Mouse (Mus musculus) embryonic fibroblast, embryonic 13.5 days (primary cell): ENCODE results near the gene Mypop. TPM values are rescaled to one million over a fixed set of nuclear protein-coding genes. Genes with fewer than 3 reads are reported as not detected.
A peak's percentile ranks its signal among the peaks of the same experiment; 100 is the strongest.

Experiments used
- H3K27ac ChIP-seq: 2 replicates; pipeline ENCODE4 v1.5.1; 2012; ENCODE audit warnings: low read length, control low read depth, inconsistent platforms; ENCODE audit not compliant: insufficient read depth
- H3K4me1 ChIP-seq: 2 replicates; pipeline ENCODE4 v1.6.1; 2011; ENCODE audit warnings: low read length; ENCODE audit not compliant: control insufficient read depth, insufficient read depth
- H3K4me3 ChIP-seq: 2 replicates; pipeline ENCODE4 v1.5.1; 2011; ENCODE audit warnings: mild to moderate bottlenecking, control low read depth, low read length; ENCODE audit not compliant: insufficient read depth
- CTCF ChIP-seq: IDR thresholded peaks from 2 replicates; pipeline ENCODE4 v1.5.1; 2011; ENCODE audit warnings: mild to moderate bottlenecking, control low read depth, low read length, moderate library complexity, borderline replicate concordance; ENCODE audit not compliant: insufficient read depth
- POLR2A ChIP-seq: IDR thresholded peaks from 2 replicates; pipeline ENCODE4 v1.6.1; 2011; ENCODE audit warnings: low read depth, mild to moderate bottlenecking, control low read depth, low read length, moderate library complexity
- polyA plus RNA-seq: library from polyadenylated mRNA; stranded (reverse); fragments of >200 nt; gene quantifications from 2 replicates; pipeline ENCODE4 v1.2.4, GENCODE M21; 2011; ENCODE audit warnings: low read depth; ENCODE audit not compliant: missing spikeins, insufficient read length

Mypop gene
- polyA plus RNA-seq, 1 experiment: 8.4 TPM

- H3K4me3 ChIP-seq: no peak overlapping the region
- no peak overlapping the region for H3K27ac ChIP-seq
- H3K4me1 ChIP-seq: no peaks in the 10 kb centered on the region
- no peak for TF ChIP-seq CTCF
- no peak for TF ChIP-seq POLR2A
Observed at GRCm38 (mm10) chr7:19014452-19014851, 23.4 kb downstream of the Mypop start.

- Histone ChIP-seq H3K4me3 (no peak overlapping the region), H3K4me1 (no peaks in the 10 kb centered on the region), H3K27ac (no peak overlapping the region)
- TF ChIP-seq CTCF (no peak), POLR2A (no peak)
Observed at GRCm38 (mm10) chr7:19016042-19016441, 25.0 kb downstream of the Mypop start.

DNA sequence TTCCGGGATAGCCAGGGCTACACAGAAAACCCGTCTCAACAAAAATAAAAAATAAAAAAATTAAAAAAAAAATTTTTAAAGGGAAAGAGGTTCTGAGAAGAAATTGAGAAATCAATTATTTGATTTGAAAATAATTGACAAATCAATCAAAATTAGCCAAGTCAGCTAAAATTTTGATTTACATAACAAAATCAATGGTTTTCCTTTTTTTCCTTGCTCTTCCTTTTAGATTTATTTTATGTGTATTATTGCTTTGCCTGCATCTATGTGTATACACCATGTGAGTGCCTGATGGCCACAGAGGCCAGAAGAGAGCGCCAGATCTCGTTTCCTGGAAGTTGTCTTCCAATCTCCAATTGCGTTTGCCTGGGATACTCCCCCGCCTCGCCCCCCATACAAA, 26.9 kb downstream of the Mypop start:
- Histone ChIP-seq H3K27ac (no peak overlapping the region), H3K4me1 (no peaks in the 10 kb centered on the region), H3K4me3 (no peak overlapping the region)
- TF ChIP-seq CTCF (no peak), POLR2A (no peak)

DNA sequence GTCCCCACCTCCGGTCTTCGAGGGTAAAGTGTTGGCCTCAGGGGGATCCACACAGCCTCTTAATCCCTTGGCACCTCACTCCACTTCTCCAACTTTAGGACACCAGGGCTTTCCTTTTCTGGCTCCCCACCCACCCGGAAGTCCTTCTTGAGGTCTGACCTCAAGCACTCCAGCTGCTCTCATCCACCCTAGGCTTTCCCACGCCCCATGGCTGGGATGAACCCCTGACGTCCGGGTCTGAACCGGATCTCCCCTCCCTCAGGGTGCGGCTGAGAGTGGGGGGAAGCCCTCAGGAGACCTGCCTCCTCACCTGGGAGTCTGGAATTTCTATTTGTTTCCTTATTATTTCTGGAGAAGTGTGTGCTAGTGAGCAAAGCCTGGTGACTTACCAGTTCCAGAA, 30.0 kb downstream of the Mypop start:
- no peak overlapping the region for H3K27ac ChIP-seq
- H3K4me3 ChIP-seq: no peak overlapping the region
- no peak for TF ChIP-seq POLR2A
- no peak for TF ChIP-seq CTCF
- peaks cover 4% of the 10 kb centered on the region; the same call in 1 of the 2 replicates for H3K4me1 ChIP-seq

GRCm38 (mm10) chr7:19022189-19022958, 31.3 kb downstream of the Mypop start:
- TF ChIP-seq CTCF (no peak), POLR2A (no peak)
- Histone ChIP-seq H3K27ac (no peak overlapping the region), H3K4me1 (peaks cover 4% of the 10 kb centered on the region; the same call in 1 of the 2 replicates), H3K4me3 (no peak overlapping the region)

DNA sequence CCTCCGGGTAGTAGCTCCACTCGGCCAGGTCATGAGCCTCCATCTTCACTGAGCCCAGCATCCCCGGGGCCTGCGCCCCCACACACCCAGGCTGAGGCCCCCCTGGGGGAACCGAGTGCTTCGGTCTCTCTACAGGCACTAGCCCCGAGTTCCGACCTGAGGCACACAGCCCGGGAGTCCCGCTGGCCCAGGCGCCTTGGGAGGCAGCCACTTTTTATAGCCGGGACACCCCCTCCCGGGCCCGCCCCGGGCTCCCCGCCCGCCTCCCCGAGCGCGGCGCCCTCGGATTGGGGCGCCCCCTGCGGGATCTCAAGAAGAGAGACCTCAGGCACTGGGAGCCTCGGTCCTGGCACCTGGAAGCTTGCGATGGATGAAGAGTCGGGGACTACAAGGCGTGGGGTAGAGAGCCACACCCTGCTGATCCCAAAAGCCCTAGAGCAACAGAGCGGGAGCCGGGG, 32.3 kb downstream of the Mypop start, which contains the start of gene Foxa3:
Gene Foxa3 (minus strand): TSS at position 182 of the 458 bp plus-strand sequence.
- Histone ChIP-seq H3K27ac (no peak within 1 kb of the TSS), H3K4me3 (peak within 1 kb of the TSS; percentile 92), H3K4me1 (peaks cover 7% of the 10 kb centered on the region)
- TF ChIP-seq POLR2A (no peak), CTCF (no peak)

- H3K4me3 ChIP-seq: peak within 1 kb of the TSS; percentile 92
- H3K27ac ChIP-seq: no peak within 1 kb of the TSS
- H3K4me1 ChIP-seq: peaks cover 7% of the 10 kb centered on the region
- no peak for TF ChIP-seq CTCF
- TF ChIP-seq POLR2A: peak; percentile 63
Observed at GRCm38 (mm10) chr7:19024096-19024506, 33.1 kb downstream of the Mypop start, which contains the start of gene Sympk. Gene Sympk (plus strand): TSS chr7:19024377.

GRCm38 (mm10) chr7:19024581-19025255, 33.7 kb downstream of the Mypop start:
- no peak for TF ChIP-seq POLR2A
- TF ChIP-seq CTCF: no peak

DNA sequence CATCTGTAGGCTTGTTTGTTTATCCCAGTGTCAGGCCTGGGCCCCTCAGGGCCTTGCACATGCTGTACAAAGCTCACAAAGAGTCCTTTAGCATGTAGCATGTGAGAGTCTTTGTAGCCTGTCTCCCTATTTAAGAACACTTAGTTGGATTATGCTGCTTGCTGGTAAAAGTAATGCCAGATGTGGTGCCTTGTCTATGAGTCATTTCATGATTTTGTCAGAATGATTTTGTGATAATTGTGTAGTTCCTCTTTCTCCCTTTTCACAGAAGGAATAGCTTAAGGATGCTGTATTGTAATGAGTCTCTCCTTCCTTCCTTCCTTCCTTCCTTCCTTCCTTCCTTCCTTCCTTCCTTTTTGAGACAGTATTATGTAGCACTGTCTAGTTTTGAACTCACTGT, 37.0 kb downstream of the Mypop start:
- H3K4me3 ChIP-seq: no peak overlapping the region
- H3K4me1 ChIP-seq: peaks cover 7% of the 10 kb centered on the region
- TF ChIP-seq CTCF (no peak), POLR2A (no peak)
- no peak overlapping the region for H3K27ac ChIP-seq

More at GRCm38 (mm10) chr7:19024581-19025255, 33.7 kb downstream of the Mypop start:
- Histone ChIP-seq H3K4me3 (peak overlapping the region; percentile 92), H3K27ac (no peak overlapping the region), H3K4me1 (peaks cover 7% of the 10 kb centered on the region)
